Mouse (Mus musculus) liver, adult 2 months (tissue): ENCODE data around the gene Plch2. TPM values are rescaled to one million over a fixed set of nuclear protein-coding genes. Genes with fewer than 3 reads are reported as not detected.
"Not testable (repeated sequence)": the region's sequence is repeated elsewhere in the genome, so short reads cannot be mapped to it uniquely, and the experiment has no call there.

Experiments
- DNase-seq: peaks from one replicate; pipeline ENCODE4 v3.0.0-alpha.2; 2011; ENCODE audit warnings: low read depth, low spot score; ENCODE audit errors: extremely low read depth
- H3K27ac ChIP-seq: fragments of 200-500 bp; replicated peaks from 2 replicates; pipeline ENCODE4 v1.5.1; 2012; ENCODE audit warnings: low read depth, mild to moderate bottlenecking, control low read depth, inconsistent platforms, low read length; ENCODE audit not compliant: insufficient read depth
- H3K27me3 ChIP-seq: fragments of 200-500 bp; 2 replicates; pipeline ENCODE4 v1.6.1; 2012; ENCODE audit warnings: mild to moderate bottlenecking, moderate library complexity, low read length, inconsistent platforms; ENCODE audit not compliant: control insufficient read depth, insufficient read depth
- H3K36me3 ChIP-seq: fragments of 200-500 bp; 2 replicates; pipeline ENCODE4 v1.6.1; 2012; ENCODE audit warnings: low read length, inconsistent platforms; ENCODE audit not compliant: control insufficient read depth, insufficient read depth
- H3K4me1 ChIP-seq: fragments of 200-500 bp; 2 replicates; pipeline ENCODE4 v1.6.1; 2011; ENCODE audit warnings: low read length; ENCODE audit not compliant: control insufficient read depth, insufficient read depth
- H3K4me3 ChIP-seq: fragments of 200-500 bp; 2 replicates; pipeline ENCODE4 v1.5.1; 2011; ENCODE audit warnings: low read depth, mild to moderate bottlenecking, control low read depth, low read length, moderate library complexity; ENCODE audit not compliant: insufficient read depth
- H3K79me2 ChIP-seq: fragments of 200-500 bp; 2 replicates; pipeline ENCODE4 v1.6.1; 2012; ENCODE audit warnings: inconsistent platforms, mild to moderate bottlenecking, low read length, moderate library complexity; ENCODE audit not compliant: control insufficient read depth, insufficient read depth
- H3K9ac ChIP-seq: fragments of 200-500 bp; 2 replicates; pipeline ENCODE4 v1.6.1; 2012; ENCODE audit warnings: low read depth, mild to moderate bottlenecking, control low read depth, inconsistent platforms, low read length
- CTCF ChIP-seq: fragments of 200-500 bp; IDR thresholded peaks from 2 replicates; pipeline ENCODE4 v1.5.1; 2011; ENCODE audit warnings: low read depth, low read length, control low read depth
- POLR2A ChIP-seq: fragments of 200-500 bp; IDR thresholded peaks from 2 replicates; pipeline ENCODE4 v1.6.1; 2011; ENCODE audit warnings: low read length, control low read depth; ENCODE audit not compliant: insufficient read depth; ENCODE audit errors: extremely low read depth
- WGBS: fragments of 180-500 bp; shearing (Covaris S2); methylation state at CpG from one replicate; pipeline ENCODE4 v1.1.7; 2018; 5-methylcytosine and 5-hydroxymethylcytosine counted together
- polyA plus RNA-seq: library from polyadenylated mRNA; depleted of rRNA; stranded (reverse); fragments of >200 nt; gene quantifications from 2 replicates; pipeline ENCODE4 v1.2.3, GENCODE M21; 2012
- total RNA-seq: library from RNA; depleted of rRNA; stranded (reverse); fragments of >200 nt; gene quantifications from 2 replicates; pipeline ENCODE4 v1.2.3, GENCODE M21; 2014

Plch2 gene
- total and polyA plus RNA-seq, 2 experiments, result 0.01 TPM; not detected in 1

DNA sequence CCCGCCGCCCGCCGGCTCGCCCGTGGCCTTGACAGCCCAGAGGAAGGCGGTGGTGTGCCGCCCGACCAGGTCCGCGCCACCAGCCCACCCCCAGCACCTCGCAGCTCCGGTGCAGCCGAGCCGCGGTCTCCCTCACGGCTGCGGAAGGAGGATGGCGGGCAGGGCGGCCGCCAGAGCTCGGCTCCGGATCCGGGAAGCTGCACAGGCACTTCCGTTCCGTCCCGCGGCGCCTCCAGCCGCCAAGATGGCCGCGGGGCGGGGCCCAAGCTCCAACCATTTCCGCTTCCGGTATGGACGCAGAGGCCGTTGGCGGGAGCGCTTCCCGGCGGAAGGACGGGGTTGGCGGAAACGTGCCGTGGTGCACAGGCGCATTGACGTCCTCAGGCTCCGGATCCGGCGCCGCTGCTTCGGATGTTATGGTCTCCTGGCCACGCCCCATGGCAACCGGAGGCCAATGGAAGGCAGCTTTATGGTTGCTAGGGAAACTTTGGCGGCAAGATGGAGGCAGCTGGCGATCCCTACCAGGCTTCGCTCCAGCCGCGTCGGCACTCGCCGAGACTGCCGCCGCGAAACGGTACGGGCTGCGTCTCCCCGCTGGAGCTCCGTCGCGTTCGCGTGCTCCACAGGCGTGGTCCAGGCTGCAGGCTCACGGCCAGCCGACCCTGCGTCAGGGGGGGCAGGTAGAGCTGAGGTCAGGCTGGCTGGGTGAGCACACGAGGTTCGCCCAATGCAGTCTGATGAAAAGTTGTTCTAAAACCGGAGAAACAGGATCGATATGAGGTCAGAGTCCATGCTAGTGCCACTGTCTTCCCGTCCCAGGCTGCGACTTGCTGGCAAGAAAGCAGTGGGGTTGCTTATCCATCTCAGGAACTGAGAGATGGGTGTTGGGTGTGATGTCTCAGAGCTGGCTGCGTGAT is 29.8 kb upstream of the Plch2 start, which contains the start of the genes Rer1 and Morn1:
Gene Rer1 (minus strand): TSS at position 275 of the 917 bp plus-strand sequence.
Gene Morn1 (plus strand): TSS at position 470 of the 917 bp plus-strand sequence.
- Histone ChIP-seq H3K27ac (peak within 1 kb of the TSS; percentile 87), H3K9ac (peak within 1 kb of the TSS; percentile 92), H3K36me3 (peaks cover 5% of the 10 kb centered on the region), H3K79me2 (peaks cover 25% of the 10 kb centered on the region), H3K4me3 (peak within 1 kb of the TSS; percentile 82), H3K4me1 (peaks cover 30% of the 10 kb centered on the region), H3K27me3 (no peaks in the 10 kb centered on the region)
- DNase-seq, result peak; percentile 94
- TF ChIP-seq CTCF (no peak), POLR2A (peak; percentile 72; the same call in 1 of the 2 replicates)
- under 1% methylated on average over 84 of the region's 85 CpGs for WGBS

DNA sequence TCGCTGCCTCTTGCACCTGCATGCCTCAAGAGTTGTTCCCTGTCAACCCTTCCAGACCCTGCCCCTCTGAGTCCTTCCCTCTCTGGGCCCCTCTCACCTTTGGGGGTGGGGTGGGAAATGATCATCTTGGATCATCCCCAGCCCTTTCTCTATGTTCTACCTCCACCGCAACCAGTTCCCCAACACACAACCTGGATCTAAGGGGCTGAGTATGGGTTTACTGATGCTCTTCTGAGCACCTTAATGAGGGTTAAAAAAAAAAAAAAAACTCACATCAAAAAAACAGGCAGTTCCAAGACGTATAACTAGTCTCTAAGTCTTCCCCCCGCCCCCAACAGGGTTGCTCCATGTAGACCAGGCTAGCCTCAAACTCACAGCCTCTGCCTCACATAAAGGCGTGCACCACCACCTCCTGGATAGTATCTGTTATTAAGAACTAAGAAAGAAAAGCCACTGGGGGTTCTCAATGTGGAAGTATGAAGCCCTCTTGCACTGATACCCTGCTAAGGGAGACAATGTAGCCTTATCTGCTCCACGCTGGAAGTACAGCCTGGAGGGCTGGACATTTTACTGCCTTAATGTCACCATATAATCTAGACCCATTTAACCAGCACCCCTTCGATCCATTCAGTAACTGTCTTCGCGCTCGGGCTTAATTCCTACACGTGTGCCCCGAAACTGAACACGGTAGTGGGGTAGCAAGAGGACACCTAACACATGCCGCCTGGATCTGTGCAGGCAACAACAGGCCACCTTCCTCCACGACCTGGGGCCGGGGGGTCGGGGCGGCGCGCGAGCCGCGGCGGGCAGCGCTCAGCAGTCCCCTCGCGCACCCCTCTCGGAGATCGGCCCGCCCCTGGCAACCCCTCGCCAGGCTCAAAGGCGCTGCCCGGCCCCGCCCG is 28.9 kb upstream of the Plch2 start:
- peak overlapping the region; percentile 78 for H3K4me3 ChIP-seq
- TF ChIP-seq CTCF (no peak), POLR2A (no peak)
- peak overlapping the region; percentile 87 for H3K27ac ChIP-seq
- no peak for DNase-seq
- WGBS, result 3% methylated on average over 35 of the region's 35 CpGs
- peaks cover 30% of the 10 kb centered on the region for H3K4me1 ChIP-seq
- peaks cover 7% of the 10 kb centered on the region for H3K36me3 ChIP-seq
- no peaks in the 10 kb centered on the region for H3K27me3 ChIP-seq
- H3K79me2 ChIP-seq, result peaks cover 25% of the 10 kb centered on the region
- peak overlapping the region; percentile 92 for H3K9ac ChIP-seq

DNA sequence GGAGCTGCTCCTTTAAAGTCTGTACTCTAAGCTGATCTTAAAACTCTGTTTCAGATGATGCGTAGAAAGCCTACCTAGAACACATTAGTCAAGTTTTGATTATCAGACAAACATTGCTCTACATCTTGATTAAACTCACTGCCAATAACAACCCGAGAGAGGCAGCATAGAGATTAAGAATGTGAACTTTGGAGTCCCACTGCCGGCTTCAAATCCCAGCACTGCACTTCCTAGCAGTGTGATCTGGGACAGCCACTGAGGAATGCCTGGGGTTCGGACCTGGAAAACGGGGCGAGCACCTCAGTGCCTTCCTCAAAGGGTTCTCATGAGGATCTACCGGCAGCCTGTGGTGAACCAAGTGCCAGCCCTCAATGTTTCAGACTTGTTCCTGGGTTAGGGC is 27.8 kb upstream of the Plch2 start:
- peak overlapping the region; percentile 87 for H3K27ac ChIP-seq

DNA sequence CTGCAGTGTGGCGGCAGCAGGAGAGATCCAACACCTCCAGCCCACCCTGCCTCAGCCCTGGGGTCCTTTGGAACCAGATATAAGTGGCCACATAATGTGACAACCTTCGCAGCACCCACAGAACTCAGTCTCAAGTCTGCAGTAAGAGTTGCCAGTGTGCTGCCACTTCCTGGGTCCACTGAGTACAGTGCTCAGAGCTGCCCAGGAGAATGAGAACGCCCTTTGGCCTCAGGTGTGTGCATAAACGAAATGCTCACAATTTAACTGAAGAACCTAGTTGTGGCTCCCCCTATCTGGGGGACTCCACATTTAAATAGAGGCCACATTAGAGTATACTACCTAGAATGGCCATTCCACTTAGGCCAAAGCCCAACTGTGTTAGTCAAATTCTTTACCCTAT is 27.0 kb upstream of the Plch2 start:
- H3K36me3 ChIP-seq, result peaks cover 18% of the 10 kb centered on the region
- H3K27ac ChIP-seq, result peak overlapping the region; percentile 42
- H3K9ac ChIP-seq, result peak overlapping the region; percentile 39; the same call in 1 of the 2 replicates
- H3K27me3 ChIP-seq, result no peaks in the 10 kb centered on the region
- WGBS, result 39% methylated on average over 4 of the region's 4 CpGs
- DNase-seq, result peak; percentile 74
- H3K4me3 ChIP-seq, result no peak overlapping the region
- peaks cover 29% of the 10 kb centered on the region for H3K79me2 ChIP-seq
- H3K4me1 ChIP-seq, result peaks cover 30% of the 10 kb centered on the region
- TF ChIP-seq POLR2A (no peak), CTCF (no peak)

More for the DNA sequence above, 27.8 kb upstream of the Plch2 start:
- DNase-seq, result peak; percentile 78
- Histone ChIP-seq H3K9ac (peak overlapping the region; percentile 65), H3K36me3 (peaks cover 18% of the 10 kb centered on the region), H3K79me2 (peaks cover 29% of the 10 kb centered on the region), H3K4me1 (peaks cover 30% of the 10 kb centered on the region), H3K27me3 (no peaks in the 10 kb centered on the region), H3K4me3 (peak overlapping the region; percentile 15; the same call in 1 of the 2 replicates)
- 19% methylated on average over 7 of the region's 7 CpGs for WGBS
- no peak for TF ChIP-seq POLR2A
- TF ChIP-seq CTCF, result no peak

DNA sequence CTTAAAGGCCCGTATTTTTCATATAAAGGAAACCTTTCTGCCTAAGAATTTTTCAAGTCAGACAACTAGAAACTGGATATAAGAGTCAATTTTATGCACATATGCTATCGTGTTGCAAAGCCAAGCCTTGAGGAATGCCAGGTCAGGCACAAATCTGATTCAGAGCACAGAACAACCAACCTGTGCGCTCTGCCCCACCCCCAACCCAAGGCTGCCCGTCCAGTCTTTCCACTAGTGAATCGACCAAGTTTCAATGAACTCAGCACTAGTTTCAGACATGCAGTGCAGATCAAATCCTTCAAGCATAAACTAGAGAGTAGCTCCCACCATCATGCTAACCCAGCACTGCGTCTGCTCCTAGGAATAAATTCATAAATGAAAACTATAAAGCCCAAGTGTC is 23.1 kb upstream of the Plch2 start:
- Histone ChIP-seq H3K9ac (no peak overlapping the region), H3K4me3 (no peak overlapping the region), H3K79me2 (peaks cover 21% of the 10 kb centered on the region), H3K4me1 (peaks cover 28% of the 10 kb centered on the region), H3K27ac (no peak overlapping the region), H3K36me3 (peaks cover 30% of the 10 kb centered on the region), H3K27me3 (no peaks in the 10 kb centered on the region)
- WGBS, result 87% methylated on average over 6 of the region's 6 CpGs
- no peak for TF ChIP-seq POLR2A
- no peak for DNase-seq

DNA sequence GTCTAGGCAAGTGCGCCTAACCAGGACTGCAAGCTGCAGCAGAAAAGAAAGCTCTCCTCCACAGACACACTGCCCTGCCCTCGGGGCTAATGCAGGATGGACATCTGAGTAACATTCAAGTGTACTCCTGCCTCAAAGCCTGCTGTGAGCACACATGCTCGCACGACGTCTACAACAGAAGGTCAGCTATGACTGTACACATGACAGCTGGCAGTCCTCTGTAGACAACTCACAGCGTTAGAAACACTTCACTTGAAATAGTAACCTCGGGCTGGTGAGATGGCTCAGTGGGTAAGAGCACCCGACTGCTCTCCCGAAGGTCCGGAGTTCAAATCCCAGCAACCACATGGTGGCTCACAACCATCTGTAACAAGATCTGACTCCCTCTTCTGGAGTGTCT is 22.2 kb upstream of the Plch2 start:
- H3K27me3 ChIP-seq, DNase-seq, H3K4me3 ChIP-seq, H3K27ac ChIP-seq, H3K9ac ChIP-seq: not testable (repeated sequence)
- H3K36me3 ChIP-seq, result peaks cover 32% of the 10 kb centered on the region
- 87% methylated on average over 10 of the region's 10 CpGs for WGBS
- peaks cover 22% of the 10 kb centered on the region for H3K4me1 ChIP-seq
- H3K79me2 ChIP-seq, result peaks cover 18% of the 10 kb centered on the region
